Mouse (Mus musculus) midbrain, postnatal 0 days (tissue): Measurements from ENCODE around the gene Hdac4. TPM values are rescaled to one million over a fixed set of nuclear protein-coding genes. Genes with fewer than 3 reads are reported as not detected.

Source experiments
- ATAC-seq: fragments of 200-750 bp; cut with Nextera tagmentation; 2 replicates; pipeline ENCODE4 v1.8.0; 2017; ENCODE audit warnings: moderate number of reproducible peaks, mild to moderate bottlenecking, moderate TSS enrichment, moderate library complexity; ENCODE audit not compliant: low FRiP score
- DNase-seq: peaks from one replicate; pipeline ENCODE4 v3.0.0-alpha.2; 2015; ENCODE audit warnings: low spot score
- H3K27ac ChIP-seq: fragments of 300-500 bp; sonication (generic); 2 replicates; pipeline ENCODE4 v1.5.1; 2014; ENCODE audit warnings: low read depth, mild to moderate bottlenecking, low read length, mixed read lengths
- H3K27me3 ChIP-seq: fragments of 300-500 bp; sonication (generic); 2 replicates; pipeline ENCODE4 v1.6.1; 2014; ENCODE audit warnings: low read length, control low read depth, mixed read lengths; ENCODE audit not compliant: insufficient read depth
- H3K36me3 ChIP-seq: fragments of 300-500 bp; sonication (generic); 2 replicates; pipeline ENCODE4 v1.6.1; 2014; ENCODE audit warnings: low read length, control low read depth, mixed read lengths; ENCODE audit not compliant: insufficient read depth
- H3K4me1 ChIP-seq: fragments of 300-500 bp; sonication (generic); 2 replicates; pipeline ENCODE4 v1.6.1; 2014; ENCODE audit warnings: mild to moderate bottlenecking, control low read depth, antibody characterized with exemption, low read length, mixed read lengths; ENCODE audit not compliant: insufficient read depth
- H3K4me2 ChIP-seq: fragments of 300-500 bp; sonication (generic); 2 replicates; pipeline ENCODE4 v1.6.1; 2014; ENCODE audit warnings: low read depth, mild to moderate bottlenecking, low read length, mixed read lengths; ENCODE audit not compliant: poor library complexity, severe bottlenecking
- H3K4me3 ChIP-seq: fragments of 300-500 bp; sonication (generic); 2 replicates; pipeline ENCODE4 v1.5.1; 2014; ENCODE audit warnings: low read depth, mild to moderate bottlenecking, low read length, moderate library complexity
- H3K9ac ChIP-seq: fragments of 300-500 bp; sonication (generic); replicated peaks from 2 replicates; pipeline ENCODE4 v1.6.1; 2014; ENCODE audit warnings: mild to moderate bottlenecking, low read length, moderate library complexity, mixed read lengths; ENCODE audit not compliant: poor library complexity, severe bottlenecking
- H3K9me3 ChIP-seq: fragments of 300-500 bp; sonication (generic); 2 replicates; pipeline ENCODE4 v1.6.1; 2016; ENCODE audit warnings: low read length, control low read depth
- CTCF ChIP-seq: IDR thresholded peaks from 2 replicates; pipeline ENCODE4 v1.5.1; 2016; ENCODE audit warnings: antibody characterized with exemption, mild to moderate bottlenecking
- WGBS: fragments of 180-500 bp; shearing (Covaris S2); extraction: QIAGEN DNeasy Blood & Tissue Kit; methylation state at CpG from one replicate; pipeline ENCODE4 v1.1.7; 2014; 5-methylcytosine and 5-hydroxymethylcytosine counted together
- polyA plus RNA-seq: library from polyadenylated mRNA; unstranded; fragments of >200 nt; fragmentation: Nextera tagmentation; extraction: Ambion mirVana; gene quantifications from 2 replicates; pipeline ENCODE4 v1.2.1, GENCODE M21; 2015
- total RNA-seq: library from RNA; depleted of rRNA; stranded (reverse); fragments of >200 nt; gene quantifications from 2 replicates; pipeline ENCODE4 v1.2.3, GENCODE M21; 2014

Gene Hdac4
- total and polyA plus RNA-seq, 2 experiments from 2014 or later: 18.1 to 51.8 TPM

DNA sequence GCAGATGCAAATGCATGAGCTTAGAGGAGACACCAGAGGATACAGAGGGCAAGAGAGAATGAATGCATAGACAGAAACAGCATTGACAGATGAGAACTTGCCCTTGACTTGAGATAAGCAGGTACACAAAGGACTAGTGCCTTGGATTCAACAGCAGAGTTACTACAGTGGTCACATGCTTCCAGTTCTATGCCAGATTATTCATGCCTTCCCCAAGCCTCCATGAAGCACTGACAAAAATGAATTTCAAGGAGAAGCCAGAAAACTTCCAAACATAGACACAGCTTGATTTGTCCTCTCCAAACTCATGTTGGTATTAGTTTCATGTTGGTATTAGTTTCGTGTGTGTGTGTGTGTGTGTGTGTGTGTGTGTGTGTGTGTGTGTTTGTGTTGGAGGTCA lies 149.8 kb downstream of the Hdac4 start:
- Histone ChIP-seq H3K4me2 (no peak overlapping the region), H3K4me1 (no peaks in the 10 kb centered on the region), H3K27ac (no peak overlapping the region), H3K27me3 (no peaks in the 10 kb centered on the region), H3K9ac (no peak overlapping the region), H3K4me3 (no peak overlapping the region), H3K36me3 (no peaks in the 10 kb centered on the region), H3K9me3 (no peaks in the 10 kb centered on the region)
- WGBS: 88% methylated on average over 1 of the region's 1 CpGs
- no peak for ATAC-seq
- TF ChIP-seq CTCF: no peak
- no peak for DNase-seq

DNA sequence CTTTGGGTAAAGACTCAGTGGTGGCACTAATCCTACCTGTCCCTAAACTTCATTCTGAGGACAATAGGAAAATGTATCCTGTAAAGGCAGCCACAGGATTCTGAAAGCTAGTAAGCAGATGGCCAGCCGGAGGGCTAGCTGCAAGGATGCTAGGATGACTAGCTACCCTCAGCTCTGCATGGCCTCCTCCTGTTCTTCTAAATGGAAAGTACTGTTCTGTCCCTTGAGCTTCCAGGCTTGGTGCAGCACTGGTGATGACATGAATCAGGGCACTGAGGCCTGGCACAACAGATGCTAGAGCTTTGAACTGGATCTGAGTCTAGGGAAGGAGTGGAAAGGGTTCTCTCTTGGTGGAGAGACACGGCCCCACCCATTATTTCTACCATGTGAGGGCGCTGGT lies 150.6 kb downstream of the Hdac4 start:
- no peak overlapping the region for H3K27ac ChIP-seq
- no peaks in the 10 kb centered on the region for H3K4me1 ChIP-seq
- DNase-seq (no peak), ATAC-seq (no peak)
- no peak overlapping the region for H3K4me2 ChIP-seq
- H3K4me3 ChIP-seq: no peak overlapping the region
- WGBS: 88% methylated on average over 3 of the region's 3 CpGs
- TF ChIP-seq CTCF: no peak
- no peaks in the 10 kb centered on the region for H3K27me3 ChIP-seq
- no peak overlapping the region for H3K9ac ChIP-seq
- no peaks in the 10 kb centered on the region for H3K36me3 ChIP-seq
- H3K9me3 ChIP-seq: no peaks in the 10 kb centered on the region

DNA sequence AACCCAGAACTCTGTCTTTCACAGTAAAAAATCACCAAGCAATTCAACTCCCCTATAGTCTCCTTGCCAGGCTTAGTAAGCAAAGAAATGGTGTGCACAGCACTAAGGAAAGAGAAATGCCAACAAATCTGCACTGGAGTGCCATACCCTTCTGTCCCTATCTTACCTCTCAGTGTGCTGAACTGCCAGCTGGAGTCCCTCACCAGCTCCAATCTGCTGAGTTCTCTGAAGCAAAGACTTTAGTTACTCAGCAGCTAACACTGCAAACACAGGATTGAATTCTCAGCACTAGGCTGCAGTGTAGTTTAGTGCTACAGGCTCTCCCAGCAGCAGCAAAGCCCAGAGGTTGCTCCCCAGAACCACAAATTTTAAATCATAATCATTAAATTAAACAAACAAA lies 151.5 kb downstream of the Hdac4 start:
- ATAC-seq (no peak), DNase-seq (no peak)

GRCm38 (mm10) chr1:92042126-92042525 lies 153.4 kb downstream of the Hdac4 start:
- Histone ChIP-seq H3K9ac (no peak overlapping the region), H3K4me1 (peaks cover 2% of the 10 kb centered on the region; the same call in 1 of the 2 replicates), H3K36me3 (no peaks in the 10 kb centered on the region), H3K4me2 (no peak overlapping the region), H3K27ac (no peak overlapping the region), H3K27me3 (no peaks in the 10 kb centered on the region), H3K4me3 (no peak overlapping the region), H3K9me3 (no peaks in the 10 kb centered on the region)
- ATAC-seq (no peak), DNase-seq (no peak)
- 36% methylated on average over 3 of the region's 3 CpGs for WGBS
- TF ChIP-seq CTCF: no peak

More for the DNA sequence above, 151.5 kb downstream of the Hdac4 start:
- H3K4me3 ChIP-seq: no peak overlapping the region
- H3K27ac ChIP-seq: no peak overlapping the region
- peaks cover 2% of the 10 kb centered on the region; the same call in 1 of the 2 replicates for H3K4me1 ChIP-seq
- no peak overlapping the region for H3K4me2 ChIP-seq
- no peaks in the 10 kb centered on the region for H3K27me3 ChIP-seq
- no peaks in the 10 kb centered on the region for H3K36me3 ChIP-seq
- no peaks in the 10 kb centered on the region for H3K9me3 ChIP-seq
- no peak overlapping the region for H3K9ac ChIP-seq
- TF ChIP-seq CTCF: no peak

GRCm38 (mm10) chr1:92041290-92041689 lies 154.2 kb downstream of the Hdac4 start:
- Histone ChIP-seq H3K9ac (no peak overlapping the region), H3K27ac (no peak overlapping the region), H3K4me1 (peaks cover 2% of the 10 kb centered on the region; the same call in 1 of the 2 replicates), H3K4me3 (no peak overlapping the region), H3K36me3 (no peaks in the 10 kb centered on the region), H3K27me3 (no peaks in the 10 kb centered on the region), H3K9me3 (no peaks in the 10 kb centered on the region), H3K4me2 (no peak overlapping the region)
- no peak for TF ChIP-seq CTCF
- WGBS: 72% methylated on average over 3 of the region's 3 CpGs
- ATAC-seq (no peak), DNase-seq (no peak)

- WGBS: 44% methylated on average over 1 of the region's 1 CpGs
- peaks cover 2% of the 10 kb centered on the region; the same call in 1 of the 2 replicates for H3K4me1 ChIP-seq
- DNase-seq (peak; percentile 64), ATAC-seq (no peak)
- no peak overlapping the region for H3K4me2 ChIP-seq
- H3K27me3 ChIP-seq: no peaks in the 10 kb centered on the region
- TF ChIP-seq CTCF: no peak
- H3K4me3 ChIP-seq: no peak overlapping the region
- no peaks in the 10 kb centered on the region for H3K36me3 ChIP-seq
- no peaks in the 10 kb centered on the region for H3K9me3 ChIP-seq
- H3K9ac ChIP-seq: no peak overlapping the region
- H3K27ac ChIP-seq: no peak overlapping the region
Observed at GRCm38 (mm10) chr1:92038714-92039113, 156.8 kb downstream of the Hdac4 start.
